In the genomic region with DNA sequence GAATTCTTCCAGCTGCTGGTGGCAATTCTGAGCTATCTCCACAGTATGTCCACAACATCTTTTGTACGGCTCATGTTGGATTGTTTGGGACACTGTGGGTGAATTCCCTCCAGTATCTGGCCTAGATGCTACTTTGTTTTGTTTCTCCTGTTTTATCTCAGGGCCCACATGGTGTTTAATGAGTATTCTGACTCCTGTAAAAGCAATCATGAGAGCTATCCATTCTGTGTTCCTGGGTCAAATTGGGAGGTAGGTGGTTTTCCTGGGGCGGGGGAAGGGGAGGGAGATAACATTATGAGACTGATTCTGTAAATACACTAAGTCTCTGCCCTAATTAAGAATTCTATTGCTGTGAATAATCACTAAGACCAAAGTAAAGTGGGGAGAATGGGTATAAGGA, we compare ENCODE assay signal across 42 mouse cellular contexts. TPM values are rescaled to one million over a fixed set of nuclear protein-coding genes. Genes with fewer than 3 reads are reported as not detected.
"Had no signal": no experiment of that assay in that cellular context is flagged by ENCODE, and none has a peak within 500 bp of the region (broad histone marks: within the 10 kb centered on the region; RNA-seq: fewer than 3 reads in every experiment).

No protein-coding gene starts in this region.

- H3K27ac ChIP-seq: hindbrain, embryonic 13.5 days; hindbrain, embryonic 15.5 days; hindbrain, postnatal 0 days; kidney, embryonic 15.5 days; kidney, postnatal 0 days; limb, embryonic 13.5 days; limb, embryonic 15.5 days; liver, embryonic 12.5 days; liver, embryonic 14.5 days had no signal

- H3K4me1 ChIP-seq: heart, embryonic 12.5 days; hindbrain, embryonic 13.5 days; hindbrain, embryonic 15.5 days; kidney, embryonic 15.5 days; limb, embryonic 13.5 days; limb, embryonic 15.5 days had no signal

- DNase-seq: forebrain, postnatal 0 days; gastrocnemius, postnatal 14 days; gastrocnemius, postnatal 36 days; kidney, adult 11 months; kidney, adult 2 months; kidney, adult 9 months; kidney, postnatal 14 days; kidney, postnatal 36 days; layer of hippocampus, adult 9-11 months; layer of hippocampus, postnatal 36 days; left cerebral cortex, postnatal 4 days had no signal

- H3K36me3 ChIP-seq: heart, embryonic 12.5 days; hindbrain, embryonic 13.5 days; hindbrain, embryonic 15.5 days; kidney, embryonic 15.5 days; limb, embryonic 13.5 days; limb, embryonic 15.5 days; liver, embryonic 12.5 days had no signal

- H3K9ac ChIP-seq: forebrain, postnatal 0 days; heart, embryonic 12.5 days; hindbrain, embryonic 13.5 days; hindbrain, embryonic 15.5 days; kidney, embryonic 15.5 days; limb, embryonic 13.5 days; limb, embryonic 15.5 days; liver, embryonic 12.5 days; liver, embryonic 14.5 days had no signal

- H3K27me3 ChIP-seq: heart, embryonic 12.5 days; hindbrain, embryonic 13.5 days; hindbrain, embryonic 15.5 days; kidney, embryonic 15.5 days; limb, embryonic 13.5 days; limb, embryonic 15.5 days; liver, embryonic 12.5 days had no signal

- H3K9me3 ChIP-seq: heart, embryonic 12.5 days; hindbrain, embryonic 13.5 days; hindbrain, embryonic 15.5 days; kidney, embryonic 15.5 days; limb, embryonic 13.5 days; limb, embryonic 15.5 days; liver, embryonic 12.5 days had no signal

- H3K4me3 ChIP-seq: heart, embryonic 12.5 days; hindbrain, embryonic 13.5 days; hindbrain, embryonic 15.5 days; kidney, embryonic 15.5 days; limb, embryonic 13.5 days; limb, embryonic 15.5 days; liver, embryonic 12.5 days had no signal

RNA-seq across cellular contexts. Expression of gene Olfr686, which starts 22.1 kb away (rescaled TPM):
- total RNA-seq: forebrain, postnatal 0 days; gastrocnemius, adult 8-10 months; gastrocnemius, postnatal 14 days; gastrocnemius, postnatal 36 days; heart, adult 18-20 months; heart, postnatal 10 days; hematopoietic stem cell, adult 5-6 weeks; layer of hippocampus, adult 18-20 months; layer of hippocampus, adult 8-10 months; layer of hippocampus, postnatal 14 days; layer of hippocampus, postnatal 36 days; left cerebral cortex, adult 18-20 months; left cerebral cortex, adult 8-10 months; left cerebral cortex, postnatal 10 days; left cerebral cortex, postnatal 25 days; left cerebral cortex, postnatal 4 days; liver, adult 2 months had no signal
- polyA plus RNA-seq: forebrain, postnatal 0 days; gonadal fat pad, adult 2 months; heart, embryonic 12.5 days; heart, embryonic 14.5 days; heart, embryonic 16.5 days; hindbrain, embryonic 11.5 days; hindbrain, embryonic 13.5 days; hindbrain, embryonic 15.5 days; hindbrain, postnatal 0 days; intestine, embryonic 14.5 days; intestine, embryonic 16.5 days; kidney, adult 2 months; kidney, embryonic 15.5 days; kidney, postnatal 0 days; large intestine, adult 2 months; limb, embryonic 11.5 days; limb, embryonic 13.5 days; limb, embryonic 15.5 days; liver, adult 2 months; liver, embryonic 12.5 days; liver, embryonic 14.5 days; liver, embryonic 16.5 days had no signal

RNA-seq across cellular contexts. Expression of gene Olfr685, which starts 43.6 kb away (rescaled TPM):
- total RNA-seq: forebrain, postnatal 0 days; gastrocnemius, adult 8-10 months; gastrocnemius, postnatal 14 days; gastrocnemius, postnatal 36 days; heart, adult 18-20 months; heart, postnatal 10 days; hematopoietic stem cell, adult 5-6 weeks; layer of hippocampus, adult 18-20 months; layer of hippocampus, adult 8-10 months; layer of hippocampus, postnatal 14 days; layer of hippocampus, postnatal 36 days; left cerebral cortex, adult 18-20 months; left cerebral cortex, adult 8-10 months; left cerebral cortex, postnatal 10 days; left cerebral cortex, postnatal 25 days; left cerebral cortex, postnatal 4 days; liver, adult 2 months had no signal
- polyA plus RNA-seq: forebrain, postnatal 0 days; gonadal fat pad, adult 2 months; heart, embryonic 12.5 days; heart, embryonic 14.5 days; heart, embryonic 16.5 days; hindbrain, embryonic 11.5 days; hindbrain, embryonic 13.5 days; hindbrain, embryonic 15.5 days; hindbrain, postnatal 0 days; intestine, embryonic 14.5 days; intestine, embryonic 16.5 days; kidney, adult 2 months; kidney, embryonic 15.5 days; kidney, postnatal 0 days; large intestine, adult 2 months; limb, embryonic 11.5 days; limb, embryonic 13.5 days; limb, embryonic 15.5 days; liver, adult 2 months; liver, embryonic 12.5 days; liver, embryonic 14.5 days; liver, embryonic 16.5 days had no signal

RNA-seq across cellular contexts. Expression of gene Olfr688, which starts 58.5 kb away (rescaled TPM):
- total RNA-seq: forebrain, postnatal 0 days; gastrocnemius, adult 8-10 months; gastrocnemius, postnatal 14 days; gastrocnemius, postnatal 36 days; heart, adult 18-20 months; heart, postnatal 10 days; hematopoietic stem cell, adult 5-6 weeks; hindbrain, postnatal 0 days; layer of hippocampus, adult 18-20 months; layer of hippocampus, adult 8-10 months; layer of hippocampus, postnatal 14 days; layer of hippocampus, postnatal 36 days; left cerebral cortex, adult 18-20 months; left cerebral cortex, adult 8-10 months; left cerebral cortex, postnatal 10 days; left cerebral cortex, postnatal 25 days; left cerebral cortex, postnatal 4 days; liver, adult 2 months had no signal
- polyA plus RNA-seq: forebrain, postnatal 0 days; gonadal fat pad, adult 2 months; heart, embryonic 12.5 days; heart, embryonic 14.5 days; heart, embryonic 16.5 days; hindbrain, embryonic 11.5 days; hindbrain, embryonic 13.5 days; hindbrain, embryonic 15.5 days; hindbrain, postnatal 0 days; intestine, embryonic 14.5 days; intestine, embryonic 16.5 days; kidney, adult 2 months; kidney, embryonic 15.5 days; kidney, postnatal 0 days; large intestine, adult 2 months; limb, embryonic 11.5 days; limb, embryonic 13.5 days; limb, embryonic 15.5 days; liver, adult 2 months; liver, embryonic 12.5 days; liver, embryonic 14.5 days; liver, embryonic 16.5 days had no signal
